In the genomic region with DNA sequence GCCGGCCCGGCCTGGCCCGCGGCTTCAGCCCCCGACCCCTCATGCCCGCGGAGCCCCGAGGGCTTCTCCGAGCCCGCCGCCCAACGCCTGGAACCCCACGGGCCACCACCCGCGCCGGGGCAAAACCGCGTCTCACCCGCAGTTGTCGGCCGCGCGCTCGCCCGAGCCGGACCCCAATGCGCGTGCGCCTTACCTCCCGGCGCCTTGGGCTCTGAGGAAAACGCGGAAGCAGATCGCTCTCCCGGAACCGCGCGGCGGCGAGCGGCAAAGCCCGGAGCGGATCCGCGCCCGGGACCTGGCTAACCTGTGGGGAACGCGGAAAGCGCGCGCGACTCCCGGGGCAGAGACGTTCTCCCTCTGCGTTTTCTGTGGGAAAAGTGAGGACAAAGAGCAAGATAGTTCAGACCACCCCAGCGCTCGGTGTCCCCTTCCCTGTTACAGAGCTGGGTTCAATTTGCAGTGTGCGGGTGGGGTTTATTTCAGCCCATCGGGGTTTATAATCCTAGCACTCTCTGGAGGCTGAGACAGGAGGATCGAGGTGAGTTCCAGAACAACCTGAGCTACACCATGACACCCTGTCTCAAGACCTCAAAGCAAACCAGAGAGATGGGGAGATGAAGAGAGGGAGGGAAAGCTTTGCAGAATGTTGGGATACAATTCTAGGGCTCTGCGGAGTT, we compare ENCODE assay signal across 7 mouse cellular contexts. TPM values are rescaled to one million over a fixed set of nuclear protein-coding genes. Genes with fewer than 3 reads are reported as not detected.
DNase-seq lines count a peak whose midpoint lies in the region; ATAC-seq and TF ChIP-seq lines count a peak whose summit lies in the region.

A gene (minus strand): TSS at position 213 of the 677 bp plus-strand sequence.

- peak within 1 kb of the TSS; percentile 92 for H3K4me3 ChIP-seq in intestine, embryonic 16.5 days (ENCODE audit: low read length)
- peak within 1 kb of the TSS; percentile 86 for H3K4me3 ChIP-seq in midbrain, embryonic 12.5 days
- H3K4me3 ChIP-seq in small intestine, adult 2 months (ENCODE audit: low read depth, low read length), result peak within 1 kb of the TSS; percentile 94

- ATAC-seq in intestine, embryonic 16.5 days, result peak; percentile 86
- peak; percentile 90 for ATAC-seq in midbrain, embryonic 12.5 days (ENCODE audit: low FRiP score, low read depth)

- intact Hi-C loops in left cerebral cortex, postnatal 4 days (cut with DNase I), result loop anchor here (10.0 kb wide), 2 partner anchors 76 to 116 kb away; a partner anchor contains a TSS

- no peaks in the 10 kb centered on the region; the same call in 1 of the 2 replicates for H3K36me3 ChIP-seq in intestine, embryonic 16.5 days (ENCODE audit: control insufficient read depth, insufficient read depth, low read length)
- peaks cover 12% of the 10 kb centered on the region for H3K36me3 ChIP-seq in midbrain, embryonic 12.5 days
- H3K36me3 ChIP-seq in small intestine, adult 2 months (ENCODE audit: control insufficient read depth, insufficient read depth, low read length), result peaks cover 15% of the 10 kb centered on the region

- H3K9me3 ChIP-seq in intestine, embryonic 16.5 days (ENCODE audit: control insufficient read depth, low read length), result no peaks in the 10 kb centered on the region
- no peaks in the 10 kb centered on the region for H3K9me3 ChIP-seq in midbrain, embryonic 12.5 days

- peak; percentile 78 for DNase-seq in adrenal gland, adult 8-10 months
- peak; percentile 92 for DNase-seq in embryo, embryonic 9.5 days (ENCODE audit: extremely low spot score)
- peak; percentile 83 to 90 for DNase-seq in gastrocnemius, postnatal 4 days (ENCODE audit: low spot score in 2 of 2)
- DNase-seq in left cerebral cortex, postnatal 4 days, result peak; percentile 89

- peak within 1 kb of the TSS; percentile 97 for H3K9ac ChIP-seq in intestine, embryonic 16.5 days (ENCODE audit: low read depth, low read length)
- peak within 1 kb of the TSS; percentile 94 for H3K9ac ChIP-seq in midbrain, embryonic 12.5 days (replicated peaks)

- 3% methylated on average over 61 of the region's 61 CpGs for WGBS in intestine, embryonic 16.5 days
- WGBS in midbrain, embryonic 12.5 days, result 4% methylated on average over 59 of the region's 61 CpGs
- WGBS in small intestine, adult 2 months, result 3% methylated on average over 61 of the region's 61 CpGs

- no peaks in the 10 kb centered on the region for H3K27me3 ChIP-seq in intestine, embryonic 16.5 days (replicated peaks; ENCODE audit: control insufficient read depth, insufficient read depth, low read length)
- H3K27me3 ChIP-seq in midbrain, embryonic 12.5 days, result no peaks in the 10 kb centered on the region; the same call in 1 of the 2 replicates
- H3K27me3 ChIP-seq in small intestine, adult 2 months (ENCODE audit: control insufficient read depth, insufficient read depth, low read length), result no peaks in the 10 kb centered on the region

- H3K27ac ChIP-seq in intestine, embryonic 16.5 days (ENCODE audit: low read length), result peak within 1 kb of the TSS; percentile 79
- H3K27ac ChIP-seq in midbrain, embryonic 12.5 days (replicated peaks), result peak within 1 kb of the TSS; percentile 77
- H3K27ac ChIP-seq in small intestine, adult 2 months (ENCODE audit: insufficient read depth, low read depth, low read length), result peak within 1 kb of the TSS; percentile 87

- peaks cover 13% of the 10 kb centered on the region for H3K4me1 ChIP-seq in intestine, embryonic 16.5 days (ENCODE audit: control insufficient read depth, insufficient read depth, low read length)
- H3K4me1 ChIP-seq in midbrain, embryonic 12.5 days, result peaks cover 11% of the 10 kb centered on the region
- peaks cover 12% of the 10 kb centered on the region; the same call in 1 of the 2 replicates for H3K4me1 ChIP-seq in small intestine, adult 2 months (ENCODE audit: control insufficient read depth, insufficient read depth, insufficient read length, low read length)

- no peak for TF ChIP-seq CTCF in small intestine, adult 2 months (IDR thresholded peaks at IDR 0.05; ENCODE audit: extremely low read depth, insufficient read length, insufficient replicate concordance, low read depth, low read length)

- TF ChIP-seq POLR2A in small intestine, adult 2 months (IDR thresholded peaks at IDR 0.05; ENCODE audit: low read depth, low read length), result peak; percentile 72

- H3K4me2 ChIP-seq in intestine, embryonic 16.5 days (ENCODE audit: low read depth, low read length), result peak within 1 kb of the TSS; percentile 77
- H3K4me2 ChIP-seq in midbrain, embryonic 12.5 days (replicated peaks), result peak within 1 kb of the TSS; percentile 65

RNA-seq across cellular contexts. Expression of the gene that starts here (rescaled TPM):
- total RNA-seq in adrenal gland, adult 8-10 months (2022), result 100 to 1,000 TPM in 3 of 4 experiments, 10 to 100 TPM in 1; 86.5 to 139 (median 135) TPM
- 10 to 100 TPM; 42.7 to 55.6 TPM for total RNA-seq in gastrocnemius, postnatal 4 days (2021)
- polyA plus RNA-seq in intestine, embryonic 16.5 days (2015; fragmentation: Nextera tagmentation; extraction: Ambion mirVana), result 33.3 and 33.8 TPM in 2 replicates
- 10 to 100 TPM; 61.4 to 67.1 TPM for total RNA-seq in left cerebral cortex, postnatal 4 days (2021)
- 49.6 and 50.8 TPM in 2 replicates for polyA plus RNA-seq in midbrain, embryonic 12.5 days (2016; fragmentation: Nextera tagmentation; extraction: Ambion mirVana)
- polyA plus RNA-seq in small intestine, adult 2 months (2012; rRNA removed), result 18.5 and 40.8 TPM in 2 replicates

Comparison
In these comparisons a context has a peak if more than half of its experiments do, and no peak if none do; other contexts are left out.
1. Peak in every context shown above with its lines: DNase-seq, ATAC-seq, H3K4me3 ChIP-seq and H3K27ac ChIP-seq.